Mouse (Mus musculus) neural tube, embryonic 14.5 days (tissue): ENCODE data around the gene Srebf1. TPM values are rescaled to one million over a fixed set of nuclear protein-coding genes. Genes with fewer than 3 reads are reported as not detected.
A peak's percentile ranks its signal among the peaks of the same experiment; 100 is the strongest.

Source experiments
- ATAC-seq: fragments of 200-750 bp; cut with Nextera tagmentation; 2 replicates; pipeline ENCODE4 v1.8.0; 2017; ENCODE audit warnings: low read depth, mild to moderate bottlenecking, moderate TSS enrichment, moderate library complexity
- H3K27ac ChIP-seq: fragments of 300-500 bp; sonication (generic); 2 replicates; pipeline ENCODE4 v1.5.1; 2014; ENCODE audit warnings: low read depth, mild to moderate bottlenecking, control low read depth, low read length, moderate library complexity, mixed read lengths
- H3K27me3 ChIP-seq: fragments of 300-500 bp; sonication (generic); 2 replicates; pipeline ENCODE4 v1.6.1; 2014; ENCODE audit warnings: low read length; ENCODE audit not compliant: control insufficient read depth, insufficient read depth
- H3K36me3 ChIP-seq: fragments of 300-500 bp; sonication (generic); 2 replicates; pipeline ENCODE4 v1.6.1; 2014; ENCODE audit warnings: low read length, mixed read lengths; ENCODE audit not compliant: control insufficient read depth, insufficient read depth
- H3K4me1 ChIP-seq: fragments of 300-500 bp; sonication (generic); 2 replicates; pipeline ENCODE4 v1.6.1; 2014; ENCODE audit warnings: low read length; ENCODE audit not compliant: control insufficient read depth, insufficient read depth
- H3K4me2 ChIP-seq: fragments of 300-500 bp; sonication (generic); 2 replicates; pipeline ENCODE4 v1.6.1; 2014; ENCODE audit warnings: mild to moderate bottlenecking, low read depth, low read length, control low read depth
- H3K4me3 ChIP-seq: fragments of 300-500 bp; sonication (generic); 2 replicates; pipeline ENCODE4 v1.5.1; 2014; ENCODE audit warnings: low read depth, low read length, control low read depth, mixed read lengths
- H3K9ac ChIP-seq: fragments of 300-500 bp; sonication (generic); replicated peaks from 2 replicates; pipeline ENCODE4 v1.6.1; 2014; ENCODE audit warnings: low read depth, mild to moderate bottlenecking, control low read depth, low read length, mixed read lengths
- H3K9me3 ChIP-seq: fragments of 300-500 bp; sonication (generic); 2 replicates; pipeline ENCODE4 v1.6.1; 2016; ENCODE audit warnings: low read length; ENCODE audit not compliant: control insufficient read depth
- whole genome bisulfite sequencing: fragments of 180-500 bp; shearing (Covaris S2); extraction: QIAGEN DNeasy Blood & Tissue Kit; methylation state at CpG from one replicate; pipeline ENCODE4 v1.1.7; 2014; 5-methylcytosine and 5-hydroxymethylcytosine counted together
- polyA plus RNA-seq: library from polyadenylated mRNA; unstranded; fragments of >200 nt; fragmentation: Nextera tagmentation; extraction: Ambion mirVana; gene quantifications from 2 replicates; pipeline ENCODE4 v1.2.1, GENCODE M21; 2014

Gene Srebf1
- polyA plus RNA-seq, 1 experiment from 2014 or later, result 41.3 TPM

DNA sequence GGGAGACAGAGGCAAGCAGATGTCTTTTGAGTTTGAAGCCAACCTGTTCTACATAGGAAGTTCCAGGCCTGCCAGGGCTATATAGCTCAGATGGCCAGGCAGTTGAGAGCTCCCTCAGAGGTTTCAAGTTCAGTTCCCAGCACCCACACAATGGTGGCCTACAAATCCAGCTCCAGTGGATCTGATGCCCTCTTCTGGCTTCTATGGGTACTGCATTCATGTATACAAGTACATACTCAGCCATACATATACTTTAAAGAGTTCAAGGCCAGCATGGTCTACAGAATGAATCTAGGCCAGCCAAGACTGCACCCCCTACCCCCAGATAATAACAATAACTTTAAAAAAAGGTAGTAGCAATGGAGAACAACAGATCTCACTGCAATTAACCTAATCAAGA is 27.3 kb downstream of the Srebf1 start:
- Histone ChIP-seq H3K27me3 (no peaks in the 10 kb centered on the region), H3K9ac (no peak overlapping the region), H3K4me3 (no peak overlapping the region), H3K9me3 (no peaks in the 10 kb centered on the region), H3K27ac (no peak overlapping the region), H3K36me3 (peaks cover 59% of the 10 kb centered on the region), H3K4me1 (peaks cover 4% of the 10 kb centered on the region; the same call in 1 of the 2 replicates), H3K4me2 (no peak overlapping the region)
- ATAC-seq, result no peak

DNA sequence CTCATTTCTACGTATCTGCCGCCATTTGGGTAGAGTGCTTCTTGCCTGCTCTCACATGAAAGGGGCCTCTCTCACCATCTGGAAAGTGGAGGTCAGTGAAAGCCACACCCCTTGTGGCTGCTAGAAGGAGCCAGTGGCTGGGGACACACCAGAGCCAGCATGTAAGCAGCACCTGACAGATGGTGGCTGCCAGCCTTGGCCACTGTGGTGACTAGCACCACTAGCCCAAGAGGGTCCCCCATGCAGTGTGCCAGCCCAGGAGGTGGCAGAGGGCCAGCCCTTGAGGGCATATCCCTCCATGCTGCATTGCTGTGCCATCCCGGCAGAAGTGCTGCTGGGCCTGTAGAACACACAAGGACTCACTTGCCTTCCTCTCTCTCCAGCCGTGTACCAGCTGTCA is 28.8 kb downstream of the Srebf1 start:
- Histone ChIP-seq H3K9ac (no peak overlapping the region), H3K4me3 (no peak overlapping the region), H3K4me1 (no peaks in the 10 kb centered on the region), H3K27ac (no peak overlapping the region), H3K4me2 (no peak overlapping the region), H3K36me3 (peaks cover 69% of the 10 kb centered on the region), H3K9me3 (no peaks in the 10 kb centered on the region), H3K27me3 (no peaks in the 10 kb centered on the region)
- WGBS, result 55% methylated on average over 4 of the region's 4 CpGs
- peak; percentile 22; the same call in 1 of the 2 replicates for ATAC-seq

DNA sequence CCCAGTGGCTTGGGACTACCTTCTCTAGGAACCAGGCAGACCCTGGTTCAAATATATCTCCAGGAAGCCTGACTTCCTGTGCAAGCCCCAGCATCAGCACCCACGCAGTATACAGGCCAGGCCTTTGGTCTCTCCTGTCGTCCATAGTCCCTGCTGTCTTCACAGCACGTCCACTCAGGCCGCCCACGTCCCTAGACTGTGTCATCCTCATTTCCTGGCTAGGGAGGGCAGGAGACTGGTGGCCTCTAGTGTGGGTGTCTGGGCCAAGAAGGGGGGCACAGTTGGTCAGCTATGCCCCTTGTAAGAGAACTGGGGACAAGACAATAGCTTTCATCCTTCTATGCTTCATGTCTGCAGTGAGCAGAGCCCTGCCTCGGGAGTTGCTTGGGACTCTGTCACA is 29.8 kb downstream of the Srebf1 start:
- no peak overlapping the region for H3K4me3 ChIP-seq
- no peak overlapping the region for H3K9ac ChIP-seq
- no peaks in the 10 kb centered on the region for H3K9me3 ChIP-seq
- H3K4me2 ChIP-seq, result no peak overlapping the region
- peaks cover 73% of the 10 kb centered on the region for H3K36me3 ChIP-seq
- no peak overlapping the region; the same call in 1 of the 2 replicates for H3K27ac ChIP-seq
- H3K4me1 ChIP-seq, result no peaks in the 10 kb centered on the region
- ATAC-seq, result no peak
- H3K27me3 ChIP-seq, result no peaks in the 10 kb centered on the region
- 82% methylated on average over 6 of the region's 6 CpGs for WGBS

DNA sequence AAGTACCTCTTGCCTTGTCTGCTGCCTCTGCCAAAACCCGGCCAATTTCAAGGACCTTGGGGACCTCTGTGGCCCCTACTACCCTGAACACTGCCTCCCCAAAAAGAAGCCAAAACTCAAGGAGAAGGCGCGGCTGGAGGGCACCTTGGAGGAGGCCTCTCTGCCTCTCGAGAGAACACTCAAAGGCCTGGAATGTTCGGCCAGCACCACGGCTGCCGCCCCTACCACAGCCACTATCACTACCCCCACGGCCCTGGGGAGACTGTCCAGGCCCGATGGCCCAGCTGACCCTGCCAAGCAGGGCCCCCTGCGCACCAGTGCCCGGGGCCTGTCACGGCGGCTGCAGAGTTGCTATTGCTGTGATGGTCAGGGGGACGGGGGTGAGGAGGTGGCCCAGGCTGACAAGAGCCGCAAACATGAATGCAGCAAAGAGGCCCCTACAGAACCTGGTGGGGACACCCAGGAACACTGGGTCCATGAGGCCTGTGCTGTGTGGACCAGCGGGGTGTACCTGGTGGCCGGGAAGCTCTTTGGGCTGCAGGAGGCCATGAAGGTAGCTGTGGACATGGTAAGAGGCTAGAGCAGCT is 32.2 kb downstream of the Srebf1 start:
- Histone ChIP-seq H3K27ac (no peak overlapping the region), H3K4me2 (no peak overlapping the region), H3K36me3 (peaks cover 85% of the 10 kb centered on the region), H3K27me3 (no peaks in the 10 kb centered on the region), H3K4me3 (no peak overlapping the region), H3K9ac (no peak overlapping the region), H3K4me1 (peaks cover 5% of the 10 kb centered on the region), H3K9me3 (no peaks in the 10 kb centered on the region)
- ATAC-seq, result no peak
- 91% methylated on average over 17 of the region's 17 CpGs for WGBS

DNA sequence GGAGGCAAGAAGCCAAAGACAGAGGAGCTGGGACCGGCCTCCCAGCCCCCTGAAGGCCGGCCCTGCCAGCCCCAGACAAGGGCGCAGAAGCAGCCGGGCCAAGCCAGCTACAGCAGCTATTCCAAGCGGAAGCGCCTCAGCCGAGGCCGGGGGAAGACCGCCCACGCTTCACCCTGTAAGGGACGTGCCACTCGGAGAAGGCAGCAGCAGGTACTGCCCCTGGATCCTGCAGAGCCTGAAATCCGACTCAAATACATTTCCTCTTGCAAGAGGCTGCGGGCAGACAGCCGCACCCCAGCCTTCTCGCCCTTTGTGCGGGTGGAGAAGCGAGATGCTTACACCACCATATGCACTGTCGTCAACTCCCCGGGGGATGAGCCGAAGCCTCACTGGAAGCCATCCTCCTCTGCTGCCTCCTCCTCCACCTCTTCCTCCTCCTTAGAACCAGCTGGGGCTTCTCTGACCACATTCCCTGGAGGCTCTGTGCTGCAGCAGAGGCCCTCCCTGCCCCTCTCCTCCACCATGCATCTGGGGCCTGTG is 32.8 kb downstream of the Srebf1 start:
- Histone ChIP-seq H3K4me1 (peaks cover 11% of the 10 kb centered on the region), H3K4me3 (no peak overlapping the region), H3K27ac (no peak overlapping the region), H3K27me3 (no peaks in the 10 kb centered on the region), H3K9me3 (no peaks in the 10 kb centered on the region), H3K4me2 (no peak overlapping the region), H3K9ac (no peak overlapping the region), H3K36me3 (peaks cover 80% of the 10 kb centered on the region)
- ATAC-seq, result no peak
- 82% methylated on average over 21 of the region's 21 CpGs for whole genome bisulfite sequencing

DNA sequence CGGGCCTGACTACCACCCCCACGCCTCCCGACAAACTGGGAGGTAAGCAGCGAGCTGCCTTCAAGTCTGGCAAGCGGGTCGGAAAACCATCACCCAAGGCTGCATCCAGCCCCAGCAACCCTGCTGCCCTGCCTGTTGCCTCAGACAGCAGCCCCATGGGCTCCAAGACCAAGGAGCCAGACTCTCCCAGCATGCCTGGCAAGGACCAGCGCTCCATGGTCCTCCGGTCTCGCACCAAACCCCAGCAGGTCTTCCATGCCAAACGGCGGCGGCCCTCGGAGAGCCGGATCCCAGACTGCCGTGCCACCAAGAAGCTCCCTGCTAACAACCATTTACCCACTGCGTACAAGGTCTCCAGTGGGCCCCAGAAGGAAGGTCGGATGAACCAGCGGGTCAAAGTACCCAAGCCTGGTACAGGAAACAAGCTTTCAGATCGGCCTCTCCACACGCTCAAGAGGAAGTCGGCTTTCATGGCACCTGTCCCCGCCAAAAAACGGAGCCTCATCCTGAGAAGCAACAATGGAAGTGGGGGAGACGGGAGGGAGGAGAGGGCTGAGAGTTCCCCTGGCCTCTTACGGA is 34.0 kb downstream of the Srebf1 start:
- Histone ChIP-seq H3K27ac (no peak overlapping the region), H3K4me1 (peaks cover 23% of the 10 kb centered on the region), H3K36me3 (peaks cover 70% of the 10 kb centered on the region), H3K9ac (no peak overlapping the region), H3K4me2 (no peak overlapping the region), H3K4me3 (no peak overlapping the region), H3K9me3 (no peaks in the 10 kb centered on the region), H3K27me3 (no peaks in the 10 kb centered on the region)
- 89% methylated on average over 22 of the region's 25 CpGs for WGBS
- no peak for ATAC-seq

DNA sequence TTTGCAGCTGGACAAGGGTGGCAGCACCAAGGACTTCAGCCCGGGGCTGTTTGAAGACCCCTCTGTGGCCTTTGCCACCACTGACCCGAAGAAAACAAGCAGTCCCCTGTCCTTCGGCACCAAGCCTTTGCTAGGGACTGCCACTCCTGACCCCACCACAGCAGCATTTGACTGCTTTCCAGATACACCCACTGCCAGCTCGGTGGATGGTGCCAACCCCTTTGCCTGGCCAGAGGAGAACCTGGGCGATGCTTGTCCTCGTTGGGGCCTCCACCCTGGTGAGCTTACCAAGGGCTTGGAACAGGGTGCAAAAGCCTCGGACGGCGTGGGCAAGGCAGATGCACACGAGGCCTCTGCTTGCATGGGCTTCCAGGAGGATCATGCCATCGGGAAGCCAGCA is 35.3 kb downstream of the Srebf1 start:
- Histone ChIP-seq H3K27me3 (no peaks in the 10 kb centered on the region), H3K27ac (no peak overlapping the region), H3K9ac (no peak overlapping the region), H3K4me1 (peaks cover 36% of the 10 kb centered on the region), H3K4me2 (no peak overlapping the region), H3K9me3 (no peaks in the 10 kb centered on the region), H3K36me3 (peaks cover 65% of the 10 kb centered on the region), H3K4me3 (no peak overlapping the region)
- WGBS, result 91% methylated on average over 11 of the region's 11 CpGs
- ATAC-seq, result no peak

DNA sequence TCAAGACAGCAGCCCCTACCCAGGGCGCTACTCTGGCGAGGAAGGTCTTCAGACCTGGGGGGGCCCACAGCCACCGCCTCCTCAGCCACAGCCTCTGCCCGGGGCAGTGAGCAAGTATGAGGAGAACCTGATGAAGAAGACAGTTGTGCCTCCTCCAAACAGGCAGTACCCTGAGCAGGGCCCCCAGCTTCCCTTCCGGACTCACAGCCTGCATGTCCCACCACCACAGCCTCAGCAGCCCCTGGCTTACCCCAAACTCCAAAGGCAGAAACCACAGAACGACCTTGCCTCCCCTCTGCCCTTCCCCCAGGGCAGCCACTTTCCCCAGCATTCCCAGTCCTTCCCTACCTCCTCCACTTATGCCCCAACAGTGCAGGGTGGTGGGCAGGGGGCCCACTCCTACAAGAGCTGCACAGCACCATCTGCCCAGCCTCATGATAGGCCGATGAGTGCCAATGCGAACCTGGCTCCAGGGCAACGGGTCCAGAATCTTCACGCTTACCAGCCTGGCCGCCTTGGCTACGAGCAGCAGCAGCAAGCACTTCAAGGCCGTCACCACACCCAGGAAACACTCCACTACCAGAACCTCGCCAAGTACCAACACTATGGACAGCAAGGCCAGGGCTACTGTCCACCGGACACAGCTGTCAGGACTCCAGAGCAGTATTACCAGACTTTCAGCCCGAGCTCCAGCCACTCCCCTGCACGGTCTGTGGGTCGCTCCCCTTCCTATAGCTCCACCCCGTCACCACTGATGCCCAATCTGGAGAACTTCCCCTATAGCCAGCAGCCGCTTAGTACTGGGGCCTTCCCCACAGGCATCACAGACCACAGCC is 36.8 kb downstream of the Srebf1 start:
- H3K9me3 ChIP-seq, result no peaks in the 10 kb centered on the region
- no peak overlapping the region for H3K4me3 ChIP-seq
- peaks cover 51% of the 10 kb centered on the region for H3K36me3 ChIP-seq
- peaks cover 47% of the 10 kb centered on the region for H3K4me1 ChIP-seq
- H3K9ac ChIP-seq, result 0 out of 2 replicates have a peak overlapping the region, but pooled peaks have one; percentile 25
- 78% methylated on average over 20 of the region's 20 CpGs for WGBS
- no peak overlapping the region for H3K4me2 ChIP-seq
- H3K27ac ChIP-seq, result peak overlapping the region; percentile 90
- ATAC-seq, result peak; percentile 10; the same call in 1 of the 2 replicates
- no peaks in the 10 kb centered on the region for H3K27me3 ChIP-seq
